Mouse (Mus musculus): ENCODE data around the gene Itgav. TPM values are rescaled to one million over a fixed set of nuclear protein-coding genes. Genes with fewer than 3 reads are reported as not detected.

Gene Itgav
- polyA plus RNA-seq, 1 experiment from 2014 or later: 105 TPM

GRCm38 (mm10) chr2:83683731-83684519 is 40.3 kb upstream of the Itgav start:
- no peak overlapping the region for H3K9ac ChIP-seq (ENCODE audit: low read depth, low read length)
- H3K4me3 ChIP-seq (ENCODE audit: low read depth, low read length): no peak overlapping the region
- DNase-seq (ENCODE audit: low spot score): no peak
- H3K27me3 ChIP-seq (replicated peaks; ENCODE audit: control insufficient read depth, insufficient read depth, low read length): no peaks in the 10 kb centered on the region
- no peaks in the 10 kb centered on the region for H3K36me3 ChIP-seq (ENCODE audit: control insufficient read depth, insufficient read depth, low read length)
- 83% methylated on average over 9 of the region's 9 CpGs for WGBS
- no peak overlapping the region for H3K27ac ChIP-seq (replicated peaks; ENCODE audit: low read depth, low read length)
- H3K4me1 ChIP-seq (ENCODE audit: control insufficient read depth, insufficient read depth, low read length): no peaks in the 10 kb centered on the region
- no peak for ATAC-seq (ENCODE audit: low read depth)
- H3K9me3 ChIP-seq (ENCODE audit: control insufficient read depth, low read length): no peaks in the 10 kb centered on the region
- no peak overlapping the region for H3K4me2 ChIP-seq (ENCODE audit: low read depth, low read length)

DNA sequence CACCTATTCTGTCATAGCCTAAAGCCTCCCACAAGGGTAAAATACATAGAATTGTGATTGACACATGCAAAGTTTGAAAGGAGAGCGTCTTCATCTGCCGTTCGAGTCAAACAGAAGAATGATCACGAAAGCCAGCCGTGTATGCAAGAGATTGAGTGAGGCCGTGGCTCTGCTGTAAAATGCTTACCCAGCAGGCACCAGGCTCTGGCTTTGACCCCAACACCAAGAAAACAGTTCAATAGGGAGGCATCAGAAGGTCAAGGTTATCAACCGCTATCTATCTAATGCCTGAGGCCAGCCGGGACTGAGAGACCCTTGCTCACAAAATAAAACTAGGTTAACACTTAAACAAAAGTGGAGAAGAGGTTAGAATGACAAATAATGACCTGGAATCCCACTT is 39.5 kb upstream of the Itgav start:
- Histone ChIP-seq H3K27ac (replicated peaks; ENCODE audit: low read depth, low read length) (no peak overlapping the region), H3K9ac (ENCODE audit: low read depth, low read length) (no peak overlapping the region), H3K27me3 (replicated peaks; ENCODE audit: control insufficient read depth, insufficient read depth, low read length) (no peaks in the 10 kb centered on the region), H3K4me2 (ENCODE audit: low read depth, low read length) (no peak overlapping the region), H3K4me3 (ENCODE audit: low read depth, low read length) (no peak overlapping the region), H3K9me3 (ENCODE audit: control insufficient read depth, low read length) (no peaks in the 10 kb centered on the region), H3K36me3 (ENCODE audit: control insufficient read depth, insufficient read depth, low read length) (no peaks in the 10 kb centered on the region), H3K4me1 (ENCODE audit: control insufficient read depth, insufficient read depth, low read length) (no peaks in the 10 kb centered on the region)
- ATAC-seq (ENCODE audit: low read depth) (no peak), DNase-seq (ENCODE audit: low spot score) (no peak)
- 71% methylated on average over 8 of the region's 8 CpGs for WGBS

GRCm38 (mm10) chr2:83690372-83690771 is 33.8 kb upstream of the Itgav start:
- DNase-seq (ENCODE audit: low spot score) (peak; percentile 47), ATAC-seq (ENCODE audit: low read depth) (peak; percentile 53; the same call in 1 of the 2 replicates)
- 56% methylated on average over 2 of the region's 2 CpGs for WGBS
- no peaks in the 10 kb centered on the region for H3K9me3 ChIP-seq (ENCODE audit: control insufficient read depth, low read length)
- no peaks in the 10 kb centered on the region for H3K27me3 ChIP-seq (replicated peaks; ENCODE audit: control insufficient read depth, insufficient read depth, low read length)
- no peak overlapping the region for H3K4me3 ChIP-seq (ENCODE audit: low read depth, low read length)
- no peak overlapping the region for H3K4me2 ChIP-seq (ENCODE audit: low read depth, low read length)
- H3K27ac ChIP-seq (replicated peaks; ENCODE audit: low read depth, low read length): no peak overlapping the region
- no peaks in the 10 kb centered on the region for H3K36me3 ChIP-seq (ENCODE audit: control insufficient read depth, insufficient read depth, low read length)
- H3K4me1 ChIP-seq (ENCODE audit: control insufficient read depth, insufficient read depth, low read length): no peaks in the 10 kb centered on the region
- no peak overlapping the region for H3K9ac ChIP-seq (ENCODE audit: low read depth, low read length)

DNA sequence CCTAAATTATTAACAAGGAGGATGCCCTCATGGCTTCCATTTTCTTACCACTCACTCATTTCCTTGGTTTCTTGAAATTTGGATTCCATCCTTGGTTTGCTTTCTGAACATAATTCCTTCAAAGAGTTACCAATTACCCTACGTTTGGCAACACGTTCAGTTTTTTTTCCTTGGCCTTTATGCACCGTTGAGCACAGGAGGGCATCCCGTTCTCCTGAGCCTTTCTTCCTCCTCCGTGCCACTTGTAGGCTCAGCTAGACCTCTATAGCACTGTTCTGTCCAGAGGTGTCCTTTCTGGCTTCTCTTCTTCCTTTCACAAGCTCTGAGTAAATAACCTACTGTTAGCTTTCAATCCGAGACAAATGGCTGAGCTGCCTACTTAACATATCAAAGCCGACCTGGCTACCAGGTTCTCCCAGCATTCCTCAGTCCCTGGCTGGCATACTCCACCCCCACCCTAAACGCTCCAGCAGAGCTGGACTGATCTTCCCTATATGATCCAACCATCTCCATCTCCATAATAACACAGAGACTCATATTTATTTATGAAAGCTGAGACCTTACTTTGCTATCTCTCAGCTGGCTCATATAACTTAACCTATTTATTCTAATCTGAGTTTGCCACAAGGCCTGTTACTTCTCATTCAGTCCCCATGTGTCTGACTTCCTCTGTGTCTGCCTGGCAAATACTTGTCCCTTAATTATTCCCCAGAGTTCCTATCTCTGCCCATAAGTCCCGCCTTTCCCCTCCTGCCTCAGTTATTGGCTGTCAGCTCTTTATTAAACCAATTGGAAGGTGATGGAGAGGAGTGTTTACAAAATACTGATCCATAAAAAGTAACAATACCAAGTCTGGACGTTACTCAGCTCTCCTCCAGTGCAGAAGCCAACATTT is 31.3 kb upstream of the Itgav start:
- H3K27ac ChIP-seq (replicated peaks; ENCODE audit: low read depth, low read length): no peak overlapping the region
- WGBS: 33% methylated on average over 10 of the region's 10 CpGs
- H3K27me3 ChIP-seq (replicated peaks; ENCODE audit: control insufficient read depth, insufficient read depth, low read length): no peaks in the 10 kb centered on the region
- no peak for DNase-seq (ENCODE audit: low spot score)
- no peaks in the 10 kb centered on the region for H3K4me1 ChIP-seq (ENCODE audit: control insufficient read depth, insufficient read depth, low read length)
- H3K9ac ChIP-seq (ENCODE audit: low read depth, low read length): no peak overlapping the region
- H3K4me3 ChIP-seq (ENCODE audit: low read depth, low read length): no peak overlapping the region
- no peak for ATAC-seq (ENCODE audit: low read depth)
- no peak overlapping the region for H3K4me2 ChIP-seq (ENCODE audit: low read depth, low read length)
- no peaks in the 10 kb centered on the region for H3K36me3 ChIP-seq (ENCODE audit: control insufficient read depth, insufficient read depth, low read length)
- H3K9me3 ChIP-seq (ENCODE audit: control insufficient read depth, low read length): no peaks in the 10 kb centered on the region

- H3K4me3 ChIP-seq (ENCODE audit: low read depth, low read length): no peak overlapping the region
- WGBS: 64% methylated on average over 7 of the region's 7 CpGs
- no peak for ATAC-seq (ENCODE audit: low read depth)
Measured at GRCm38 (mm10) chr2:83694061-83694460, 30.1 kb upstream of the Itgav start.

GRCm38 (mm10) chr2:83695345-83696247 is 28.6 kb upstream of the Itgav start:
- 71% methylated on average over 11 of the region's 11 CpGs for WGBS
- no peak overlapping the region for H3K27ac ChIP-seq (replicated peaks; ENCODE audit: low read depth, low read length)
- ATAC-seq (ENCODE audit: low read depth) (no peak), DNase-seq (ENCODE audit: low spot score) (no peak)
- H3K4me1 ChIP-seq (ENCODE audit: control insufficient read depth, insufficient read depth, low read length): no peaks in the 10 kb centered on the region
- no peak overlapping the region for H3K9ac ChIP-seq (ENCODE audit: low read depth, low read length)
- no peaks in the 10 kb centered on the region for H3K9me3 ChIP-seq (ENCODE audit: control insufficient read depth, low read length)
- no peak overlapping the region for H3K4me3 ChIP-seq (ENCODE audit: low read depth, low read length)
- no peaks in the 10 kb centered on the region for H3K36me3 ChIP-seq (ENCODE audit: control insufficient read depth, insufficient read depth, low read length)
- H3K4me2 ChIP-seq (ENCODE audit: low read depth, low read length): no peak overlapping the region
- no peaks in the 10 kb centered on the region for H3K27me3 ChIP-seq (replicated peaks; ENCODE audit: control insufficient read depth, insufficient read depth, low read length)

More at GRCm38 (mm10) chr2:83694061-83694460, 30.1 kb upstream of the Itgav start:
- H3K27ac ChIP-seq (replicated peaks; ENCODE audit: low read depth, low read length): no peak overlapping the region
- H3K36me3 ChIP-seq (ENCODE audit: control insufficient read depth, insufficient read depth, low read length): no peaks in the 10 kb centered on the region
- DNase-seq (ENCODE audit: low spot score): no peak
- no peak overlapping the region for H3K4me2 ChIP-seq (ENCODE audit: low read depth, low read length)
- H3K9me3 ChIP-seq (ENCODE audit: control insufficient read depth, low read length): no peaks in the 10 kb centered on the region
- no peak overlapping the region for H3K9ac ChIP-seq (ENCODE audit: low read depth, low read length)
- no peaks in the 10 kb centered on the region for H3K4me1 ChIP-seq (ENCODE audit: control insufficient read depth, insufficient read depth, low read length)
- H3K27me3 ChIP-seq (replicated peaks; ENCODE audit: control insufficient read depth, insufficient read depth, low read length): no peaks in the 10 kb centered on the region

GRCm38 (mm10) chr2:83698484-83698883 is 25.7 kb upstream of the Itgav start:
- Histone ChIP-seq H3K4me1 (ENCODE audit: control insufficient read depth, insufficient read depth, low read length) (no peaks in the 10 kb centered on the region), H3K4me3 (ENCODE audit: low read depth, low read length) (no peak overlapping the region), H3K27ac (replicated peaks; ENCODE audit: low read depth, low read length) (no peak overlapping the region), H3K9ac (ENCODE audit: low read depth, low read length) (no peak overlapping the region), H3K4me2 (ENCODE audit: low read depth, low read length) (no peak overlapping the region), H3K36me3 (ENCODE audit: control insufficient read depth, insufficient read depth, low read length) (no peaks in the 10 kb centered on the region), H3K9me3 (ENCODE audit: control insufficient read depth, low read length) (no peaks in the 10 kb centered on the region), H3K27me3 (replicated peaks; ENCODE audit: control insufficient read depth, insufficient read depth, low read length) (no peaks in the 10 kb centered on the region)
- DNase-seq (ENCODE audit: low spot score) (no peak), ATAC-seq (ENCODE audit: low read depth) (no peak)
- 78% methylated on average over 1 of the region's 1 CpGs for WGBS

GRCm38 (mm10) chr2:83699324-83699723 is 24.9 kb upstream of the Itgav start:
- Histone ChIP-seq H3K9ac (ENCODE audit: low read depth, low read length) (no peak overlapping the region), H3K27me3 (replicated peaks; ENCODE audit: control insufficient read depth, insufficient read depth, low read length) (no peaks in the 10 kb centered on the region), H3K4me1 (ENCODE audit: control insufficient read depth, insufficient read depth, low read length) (no peaks in the 10 kb centered on the region), H3K27ac (replicated peaks; ENCODE audit: low read depth, low read length) (no peak overlapping the region), H3K36me3 (ENCODE audit: control insufficient read depth, insufficient read depth, low read length) (no peaks in the 10 kb centered on the region), H3K4me3 (ENCODE audit: low read depth, low read length) (no peak overlapping the region), H3K9me3 (ENCODE audit: control insufficient read depth, low read length) (no peaks in the 10 kb centered on the region), H3K4me2 (ENCODE audit: low read depth, low read length) (no peak overlapping the region)
- ATAC-seq (ENCODE audit: low read depth) (no peak), DNase-seq (ENCODE audit: low spot score) (no peak)
- 36% methylated on average over 1 of the region's 1 CpGs for WGBS

Data from embryonic facial prominence, embryonic 14.5 days (tissue).